Mouse (Mus musculus) small intestine, adult 2 months (tissue): ENCODE results near the gene Dbp.

ENCODE experiments used
- CTCF ChIP-seq: fragments of 200-500 bp; IDR thresholded peaks from 2 replicates; pipeline ENCODE4 v1.5.1; 2012; ENCODE audit warnings: low read depth, mild to moderate bottlenecking, control low read depth, inconsistent platforms, low read length, moderate library complexity, mixed read lengths; ENCODE audit not compliant: insufficient replicate concordance, insufficient read length; ENCODE audit errors: extremely low read depth
- POLR2A ChIP-seq: fragments of 200-500 bp; IDR thresholded peaks from 2 replicates; pipeline ENCODE4 v1.6.1; 2012; ENCODE audit warnings: low read depth, mild to moderate bottlenecking, control low read depth, inconsistent platforms, low read length, moderate library complexity

GRCm38 (mm10) chr7:45721234-45721571 is 16.3 kb downstream of the Dbp start:
- no peak for TF ChIP-seq CTCF
- TF ChIP-seq POLR2A: no peak; the same call in none of the 2 replicates
